Mouse (Mus musculus) heart, embryonic 11.5 days (tissue): ENCODE results near the gene Pdzd8. TPM values are rescaled to one million over a fixed set of nuclear protein-coding genes. Genes with fewer than 3 reads are reported as not detected.

Experiments
- ATAC-seq: fragments of 200-750 bp; cut with Nextera tagmentation; replicated peaks from 2 replicates; pipeline ENCODE4 v1.8.0; 2017; ENCODE audit warnings: moderate library complexity; ENCODE audit not compliant: insufficient number of reproducible peaks, low FRiP score, low TSS enrichment
- H3K27ac ChIP-seq: fragments of 300-500 bp; sonication (generic); 2 replicates; pipeline ENCODE4 v1.5.1; 2014; ENCODE audit warnings: mild to moderate bottlenecking, low read depth, low read length
- H3K27me3 ChIP-seq: fragments of 300-500 bp; sonication (generic); 2 replicates; pipeline ENCODE4 v1.6.1; 2014; ENCODE audit warnings: mild to moderate bottlenecking, low read length, mixed read lengths; ENCODE audit not compliant: control insufficient read depth, insufficient read depth
- H3K36me3 ChIP-seq: fragments of 300-500 bp; sonication (generic); 2 replicates; pipeline ENCODE4 v1.6.1; 2014; ENCODE audit warnings: mild to moderate bottlenecking, low read length, moderate library complexity, mixed read lengths; ENCODE audit not compliant: control insufficient read depth, insufficient read depth
- H3K4me1 ChIP-seq: fragments of 300-500 bp; sonication (generic); 2 replicates; pipeline ENCODE4 v1.6.1; 2014; ENCODE audit warnings: low read length; ENCODE audit not compliant: control insufficient read depth, insufficient read depth
- H3K4me2 ChIP-seq: fragments of 300-500 bp; sonication (generic); 2 replicates; pipeline ENCODE4 v1.6.1; 2014; ENCODE audit warnings: mild to moderate bottlenecking, moderate library complexity
- H3K4me3 ChIP-seq: fragments of 300-500 bp; sonication (generic); 2 replicates; pipeline ENCODE4 v1.5.1; 2014; ENCODE audit warnings: low read depth, low read length
- H3K9ac ChIP-seq: fragments of 300-500 bp; sonication (generic); 2 replicates; pipeline ENCODE4 v1.6.1; 2014; ENCODE audit warnings: mild to moderate bottlenecking, low read depth, low read length, moderate library complexity
- H3K9me3 ChIP-seq: fragments of 300-500 bp; sonication (generic); replicated peaks from 2 replicates; pipeline ENCODE4 v1.6.1; 2016; ENCODE audit warnings: low read length; ENCODE audit not compliant: control insufficient read depth
- WGBS: fragments of 180-500 bp; shearing (Covaris S2); extraction: QIAGEN DNeasy Blood & Tissue Kit; methylation state at CpG from one replicate; pipeline ENCODE4 v1.1.7; 2014; ENCODE audit not compliant: insufficient replicate concordance; 5-methylcytosine and 5-hydroxymethylcytosine counted together
- polyA plus RNA-seq: library from polyadenylated mRNA; unstranded; fragments of >200 nt; fragmentation: Nextera tagmentation; extraction: Ambion mirVana; gene quantifications from 2 replicates; pipeline ENCODE4 v1.2.1, GENCODE M21; 2014

Pdzd8 gene
- polyA plus RNA-seq = 10.5 and 12.1 TPM in 2 replicates

DNA sequence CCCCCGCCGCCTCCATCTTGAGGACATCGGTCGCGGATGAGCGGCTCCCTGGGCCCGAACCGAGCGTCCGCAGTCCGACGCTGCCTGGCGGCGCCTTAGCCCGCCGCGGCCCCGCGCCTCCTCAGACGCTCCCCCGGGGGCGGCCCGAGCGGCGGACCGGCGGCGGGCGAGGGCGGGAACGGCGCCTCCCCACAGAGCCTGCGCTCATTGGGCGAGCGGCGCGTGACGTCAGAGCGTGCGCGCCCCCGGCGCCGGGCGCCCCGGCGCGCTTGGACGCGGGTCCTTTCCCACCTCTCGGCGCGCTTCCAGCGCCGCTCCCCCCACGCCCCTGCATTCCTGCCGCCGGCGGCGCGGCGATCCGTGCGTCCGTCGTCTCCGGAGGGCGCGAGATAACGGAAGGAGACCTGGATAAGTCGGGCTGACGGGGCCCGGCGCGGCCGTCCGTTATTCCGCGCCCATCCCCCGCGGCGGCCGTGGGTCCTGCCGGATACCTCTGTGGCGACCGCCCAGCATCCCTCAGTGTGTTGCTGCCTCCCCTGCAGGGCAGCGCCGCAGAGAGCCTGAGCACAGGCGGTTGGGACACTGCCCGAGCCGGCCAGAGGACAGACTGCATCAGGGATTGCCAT lies at the start of gene Pdzd8:
Pdzd8 (minus strand) TSS at position 123 of the 626 bp plus-strand sequence.
- Histone ChIP-seq H3K27ac (peak within 1 kb of the TSS; percentile 89), H3K9ac (peak within 1 kb of the TSS; percentile 86), H3K36me3 (no peaks in the 10 kb centered on the region), H3K9me3 (no peaks in the 10 kb centered on the region), H3K4me3 (peak within 1 kb of the TSS; percentile 82), H3K4me2 (peak within 1 kb of the TSS; percentile 99), H3K27me3 (peaks cover 11% of the 10 kb centered on the region), H3K4me1 (peaks cover 17% of the 10 kb centered on the region)
- ATAC-seq = peak; percentile 94
- WGBS = 0% methylated on average over 91 of the region's 91 CpGs

DNA sequence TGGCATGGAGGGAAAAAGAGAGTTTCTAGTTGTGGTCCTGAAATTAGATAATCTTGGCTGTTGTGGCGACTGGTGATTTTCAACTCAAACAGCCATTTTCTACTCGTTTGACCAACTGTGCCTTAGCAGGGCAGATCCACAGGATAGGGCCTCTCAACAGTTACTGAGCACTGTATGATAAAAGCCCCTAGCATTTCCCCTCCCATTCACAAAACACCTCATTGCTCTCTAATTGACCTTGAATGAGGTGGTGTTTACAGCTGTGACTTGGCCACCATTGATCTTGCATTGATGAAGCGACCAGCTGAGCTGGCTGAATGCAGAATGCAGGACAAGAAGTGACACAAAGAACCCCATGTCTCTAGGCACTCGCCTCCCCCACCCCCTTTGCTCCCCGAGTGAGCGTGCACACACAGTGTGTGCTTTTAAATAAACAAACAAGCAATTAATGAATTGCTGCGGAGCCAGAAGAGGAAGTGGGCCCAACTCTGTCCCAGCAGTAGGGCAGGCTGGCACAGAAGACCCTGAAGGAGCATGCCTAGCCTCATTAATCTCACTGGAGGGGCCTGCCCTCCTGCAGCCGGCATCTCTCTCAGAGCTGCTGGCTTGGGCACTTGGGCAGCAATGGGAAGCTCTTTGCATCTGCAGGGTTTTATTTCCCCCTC lies 48.3 kb upstream of the Pdzd8 start:
- Histone ChIP-seq H3K9me3 (no peaks in the 10 kb centered on the region), H3K4me1 (no peaks in the 10 kb centered on the region), H3K36me3 (no peaks in the 10 kb centered on the region), H3K27ac (no peak overlapping the region), H3K27me3 (peaks cover 30% of the 10 kb centered on the region), H3K9ac (no peak overlapping the region), H3K4me2 (no peak overlapping the region), H3K4me3 (no peak overlapping the region)
- WGBS = 29% methylated on average over 8 of the region's 8 CpGs
- ATAC-seq = no peak

DNA sequence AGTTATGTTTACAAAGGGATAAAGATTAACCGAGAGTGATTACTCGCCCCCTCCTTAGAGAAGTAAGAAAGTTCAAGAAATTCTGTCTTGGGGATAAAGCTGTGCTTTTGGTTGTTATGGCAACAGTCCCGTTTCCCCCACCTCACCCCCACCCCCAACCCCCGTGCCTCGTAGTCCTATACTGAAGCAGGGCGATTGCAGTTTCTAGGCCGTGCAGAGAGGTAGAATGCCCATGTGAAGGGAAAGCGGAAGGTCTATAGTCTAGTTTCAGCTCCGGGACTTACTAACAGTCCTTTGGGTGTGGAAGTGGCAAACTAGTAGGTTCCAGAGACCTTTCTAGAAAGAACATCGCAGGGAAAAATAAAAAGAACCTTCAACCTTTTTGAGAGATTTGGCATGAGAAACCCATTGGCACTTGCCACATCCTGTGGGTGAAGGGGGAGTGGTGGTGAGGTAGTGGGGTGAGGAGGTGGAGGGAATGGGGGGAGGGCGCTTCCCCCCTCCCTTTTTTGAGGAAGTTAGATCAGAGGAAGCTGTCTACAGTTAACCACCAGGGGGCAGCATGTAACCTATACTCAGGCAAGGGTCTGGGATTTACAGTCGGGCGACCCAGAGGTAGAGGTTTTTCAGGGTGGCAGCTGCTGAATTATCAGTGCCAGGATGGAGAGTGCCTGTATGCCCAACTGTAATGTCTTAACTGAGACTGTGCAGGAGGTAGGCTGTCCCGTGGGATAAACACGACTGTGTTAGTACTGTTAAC lies 43.4 kb upstream of the Pdzd8 start:
- Histone ChIP-seq H3K4me3 (peak overlapping the region; percentile 13; the same call in 1 of the 2 replicates), H3K4me1 (no peaks in the 10 kb centered on the region), H3K27ac (no peak overlapping the region), H3K4me2 (peak overlapping the region; percentile 41), H3K27me3 (peaks cover 17% of the 10 kb centered on the region; the same call in 1 of the 2 replicates), H3K9me3 (no peaks in the 10 kb centered on the region), H3K36me3 (no peaks in the 10 kb centered on the region), H3K9ac (0 out of 2 replicates have a peak overlapping the region, but pooled peaks have one; percentile 18)
- WGBS = 17% methylated on average over 14 of the region's 15 CpGs
- no peak for ATAC-seq

DNA sequence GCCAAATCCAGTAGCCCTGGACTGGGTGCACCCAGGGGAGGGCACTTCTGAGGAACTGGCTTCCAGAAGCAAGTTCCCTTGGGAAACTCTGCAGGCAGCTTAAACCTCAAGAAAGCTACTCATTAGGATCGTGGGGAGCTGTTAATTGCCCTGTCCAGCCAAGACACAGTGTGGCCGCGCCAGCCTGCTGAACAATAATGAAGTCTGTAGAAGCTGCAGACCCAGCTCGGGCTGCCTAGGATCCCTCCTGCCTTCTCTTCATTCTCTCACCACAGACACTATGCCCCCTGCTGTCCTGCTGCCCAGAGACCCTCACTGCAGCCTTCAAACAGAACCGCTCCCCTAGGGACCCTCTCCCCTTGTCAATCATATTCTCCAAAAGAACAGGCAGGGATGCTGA lies 42.8 kb upstream of the Pdzd8 start:
- Histone ChIP-seq H3K9ac (no peak overlapping the region), H3K36me3 (no peaks in the 10 kb centered on the region), H3K27me3 (peaks cover 16% of the 10 kb centered on the region; the same call in 1 of the 2 replicates), H3K4me1 (no peaks in the 10 kb centered on the region), H3K9me3 (no peaks in the 10 kb centered on the region), H3K4me3 (no peak overlapping the region), H3K4me2 (peak overlapping the region; percentile 41), H3K27ac (no peak overlapping the region)
- WGBS = 15% methylated on average over 5 of the region's 5 CpGs
- ATAC-seq = no peak

DNA sequence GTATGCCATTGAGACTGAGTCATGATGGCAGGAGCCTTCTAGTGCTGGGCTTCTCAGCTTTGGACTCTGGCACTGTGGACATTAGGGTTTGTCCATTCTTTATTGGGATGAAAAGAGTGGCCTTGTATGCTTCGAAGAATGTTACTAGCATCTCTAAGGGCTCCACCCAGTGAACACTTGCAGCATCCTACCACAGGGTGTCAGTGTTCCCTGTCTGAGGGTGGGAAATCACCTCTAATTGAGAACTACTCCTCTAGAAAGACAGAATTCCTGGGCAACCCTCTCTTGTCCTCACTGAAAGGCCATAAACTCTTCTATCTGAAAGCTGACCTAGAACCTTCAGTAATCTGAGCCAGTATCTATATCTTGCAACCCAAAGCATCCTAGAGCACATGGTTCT lies 41.6 kb upstream of the Pdzd8 start:
- H3K9ac ChIP-seq = no peak overlapping the region
- H3K27me3 ChIP-seq = peaks cover 16% of the 10 kb centered on the region; the same call in 1 of the 2 replicates

DNA sequence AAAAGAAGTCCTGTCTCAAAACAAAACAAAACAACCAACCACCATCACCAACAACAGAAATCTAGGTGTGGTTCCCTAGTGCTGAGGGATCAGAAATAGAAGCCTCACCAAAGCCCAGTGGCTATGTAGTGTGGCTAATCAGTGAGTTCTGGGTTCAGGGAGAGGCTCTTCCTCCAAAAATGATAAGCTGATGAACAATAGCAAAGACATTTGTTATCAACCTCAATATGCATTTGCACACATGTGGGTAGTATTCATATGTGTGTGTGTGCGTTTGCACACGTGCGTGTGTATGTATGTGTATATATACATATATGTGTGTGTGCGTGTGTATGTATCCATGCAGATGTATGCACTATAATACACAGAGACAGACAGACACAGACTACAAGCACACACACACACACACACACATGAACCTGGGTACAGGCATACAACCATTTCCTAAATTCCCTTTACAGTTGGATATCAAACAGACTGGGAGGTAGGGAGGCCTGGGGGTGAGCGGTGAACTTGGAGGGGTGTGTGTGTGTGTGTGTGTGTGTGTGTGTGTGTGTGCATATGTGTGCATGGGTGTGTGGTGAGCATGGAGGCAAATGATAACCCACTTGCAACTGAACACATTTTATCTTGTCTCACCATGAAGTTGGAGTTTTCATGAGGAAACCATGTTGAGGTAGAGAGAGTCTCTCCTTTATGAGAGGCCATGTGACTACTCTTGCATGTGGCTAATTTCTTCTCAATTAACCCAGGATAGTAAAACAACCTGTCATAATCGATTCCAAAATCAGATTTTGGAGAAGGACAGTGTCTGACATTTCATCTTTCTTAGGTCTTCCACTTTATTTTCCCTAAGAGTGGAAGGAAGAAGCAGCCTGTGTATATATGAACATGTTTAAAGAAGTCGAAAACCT lies 39.3 kb upstream of the Pdzd8 start:
- Histone ChIP-seq H3K36me3 (no peaks in the 10 kb centered on the region), H3K4me1 (no peaks in the 10 kb centered on the region), H3K4me3 (no peak overlapping the region), H3K9ac (no peak overlapping the region), H3K27me3 (peaks cover 15% of the 10 kb centered on the region; the same call in 1 of the 2 replicates), H3K4me2 (no peak overlapping the region), H3K27ac (no peak overlapping the region), H3K9me3 (no peaks in the 10 kb centered on the region)
- no peak for ATAC-seq
- WGBS = 83% methylated on average over 7 of the region's 7 CpGs

More for the DNA sequence above, 41.6 kb upstream of the Pdzd8 start:
- Histone ChIP-seq H3K4me3 (no peak overlapping the region), H3K36me3 (no peaks in the 10 kb centered on the region), H3K4me1 (no peaks in the 10 kb centered on the region), H3K4me2 (no peak overlapping the region), H3K9me3 (no peaks in the 10 kb centered on the region), H3K27ac (no peak overlapping the region)
- no peak for ATAC-seq
- WGBS = 42% methylated on average over 1 of the region's 1 CpGs

DNA sequence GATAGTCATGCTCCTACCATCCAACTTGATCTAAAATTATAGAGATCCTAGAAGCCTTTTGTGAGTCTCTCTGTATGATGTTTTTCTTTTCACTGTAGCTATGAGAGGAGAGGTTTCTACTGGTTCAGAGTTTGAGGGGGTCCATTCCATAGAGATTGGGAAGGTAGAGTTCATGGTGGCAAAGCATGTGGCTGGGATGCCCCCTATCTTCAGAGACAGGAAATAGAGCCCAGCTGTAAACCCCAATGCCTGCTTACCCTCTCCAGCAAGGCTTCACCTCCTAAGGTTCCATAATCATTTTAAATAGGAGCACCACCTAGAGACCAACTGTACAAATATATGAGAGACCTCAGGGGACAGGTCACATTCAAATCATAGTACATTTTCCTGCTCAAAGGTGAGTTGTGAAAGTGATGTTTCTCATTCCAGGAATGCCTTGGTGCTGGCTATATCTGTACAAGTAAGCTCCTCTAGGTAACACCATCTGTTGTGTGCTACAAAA lies 36.9 kb upstream of the Pdzd8 start:
- Histone ChIP-seq H3K9me3 (no peaks in the 10 kb centered on the region), H3K36me3 (no peaks in the 10 kb centered on the region), H3K9ac (no peak overlapping the region), H3K4me2 (no peak overlapping the region), H3K27ac (no peak overlapping the region), H3K27me3 (peaks cover 6% of the 10 kb centered on the region; the same call in 1 of the 2 replicates), H3K4me1 (no peaks in the 10 kb centered on the region), H3K4me3 (no peak overlapping the region)
- no peak for ATAC-seq

DNA sequence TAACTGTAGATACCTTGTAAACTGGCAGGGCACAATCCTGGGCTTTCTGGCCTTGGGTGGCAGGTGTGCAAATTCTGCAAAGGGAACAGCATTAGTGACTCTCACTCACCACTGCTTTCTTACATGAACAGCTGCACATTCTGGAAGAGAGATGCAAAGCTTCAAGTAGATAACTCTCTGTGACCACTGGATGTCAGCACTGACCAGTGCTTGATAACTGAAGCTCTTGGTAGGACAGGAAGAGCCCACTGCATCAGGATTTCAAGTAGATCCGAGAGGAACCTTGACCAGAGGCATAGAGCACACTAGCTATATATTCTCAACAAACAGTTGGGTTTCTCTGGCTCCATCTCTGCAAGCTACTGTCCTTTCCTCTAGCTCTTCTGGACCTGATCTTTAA lies 34.4 kb upstream of the Pdzd8 start:
- H3K27me3 ChIP-seq = peaks cover 3% of the 10 kb centered on the region; the same call in 1 of the 2 replicates
- H3K27ac ChIP-seq = no peak overlapping the region
- no peaks in the 10 kb centered on the region for H3K4me1 ChIP-seq
- ATAC-seq = no peak
- no peak overlapping the region for H3K4me2 ChIP-seq
- WGBS = 22% methylated on average over 1 of the region's 1 CpGs
- no peaks in the 10 kb centered on the region for H3K36me3 ChIP-seq
- H3K9ac ChIP-seq = no peak overlapping the region
- H3K4me3 ChIP-seq = no peak overlapping the region
- H3K9me3 ChIP-seq = no peaks in the 10 kb centered on the region
